ENCODE assay signal across 8 mouse cellular contexts in genomic region chr8:126566446-126567062, GRCm38 (mm10). TPM values are rescaled to one million over a fixed set of nuclear protein-coding genes. Genes with fewer than 3 reads are reported as not detected.
DNase-seq lines count a peak whose midpoint lies in the region; ATAC-seq and TF ChIP-seq lines count a peak whose summit lies in the region.

No protein-coding gene starts in this region.

- peak overlapping the region; percentile 20; the same call in 1 of the 2 replicates for H3K9ac ChIP-seq in forebrain, embryonic 16.5 days (replicated peaks; ENCODE audit: low read depth, low read length)
- peak overlapping the region; percentile 28; the same call in 1 of the 2 replicates for H3K9ac ChIP-seq in midbrain, embryonic 13.5 days (replicated peaks)

- no peak for TF ChIP-seq CTCF in E14TG2a.4 (conservative IDR thresholded peaks at IDR 0.05; ENCODE audit: low read length)

- H3K4me1 ChIP-seq in E14TG2a.4 (replicated peaks; ENCODE audit: low read depth, low read length), result peaks cover 45% of the 10 kb centered on the region
- H3K4me1 ChIP-seq in forebrain, embryonic 16.5 days (replicated peaks; ENCODE audit: control insufficient read depth, insufficient read depth, low read length), result peaks cover 21% of the 10 kb centered on the region
- peaks cover 44% of the 10 kb centered on the region for H3K4me1 ChIP-seq in midbrain, embryonic 13.5 days (replicated peaks)

- peak overlapping the region; percentile 26; the same call in 1 of the 2 replicates for H3K4me3 ChIP-seq in E14TG2a.4 (replicated peaks; ENCODE audit: low read length)
- no peak overlapping the region for H3K4me3 ChIP-seq in forebrain, embryonic 16.5 days (replicated peaks; ENCODE audit: low read length)
- H3K4me3 ChIP-seq in midbrain, embryonic 13.5 days (replicated peaks), result no peak overlapping the region

- peak overlapping the region; percentile 74 for H3K27ac ChIP-seq in forebrain, embryonic 16.5 days (ENCODE audit: low read length)
- peak overlapping the region; percentile 75 for H3K27ac ChIP-seq in midbrain, embryonic 13.5 days

- peak; percentile 76 for DNase-seq in ZHBTc4 (ENCODE audit: low read depth, low spot score)
- DNase-seq in heart, postnatal 36 days, result peak; percentile 59 to 81
- peak; percentile 75 for DNase-seq in layer of hippocampus, adult 9-11 months
- DNase-seq in c-Kit-positive CD71-positive TER-119-positive erythroid progenitor cells, embryonic 14.5 days (ENCODE audit: low spot score), result no peak

- WGBS in forebrain, embryonic 16.5 days, result 3% methylated on average over 14 of the region's 14 CpGs
- WGBS in midbrain, embryonic 13.5 days, result 4% methylated on average over 14 of the region's 14 CpGs

- intact Hi-C loops in heart, postnatal 36 days (cut with DNase I), result loop anchor here (5.0 kb wide), 3 partner anchors 39 to 351 kb away; no protein-coding TSS in a partner anchor

- peaks cover 3% of the 10 kb centered on the region for H3K27me3 ChIP-seq in E14TG2a.4 (ENCODE audit: insufficient read depth, low read length)
- H3K27me3 ChIP-seq in forebrain, embryonic 16.5 days (replicated peaks; ENCODE audit: control insufficient read depth, insufficient read depth, low read length), result no peaks in the 10 kb centered on the region
- H3K27me3 ChIP-seq in midbrain, embryonic 13.5 days, result no peaks in the 10 kb centered on the region

- peak overlapping the region; percentile 0; the same call in 1 of the 2 replicates for H3K4me2 ChIP-seq in forebrain, embryonic 16.5 days (ENCODE audit: low read length)
- 0 out of 2 replicates have a peak overlapping the region, but pooled peaks have one; percentile 15 for H3K4me2 ChIP-seq in midbrain, embryonic 13.5 days (replicated peaks)

- peak; percentile 91 for ATAC-seq in forebrain, embryonic 16.5 days
- peak; percentile 82 for ATAC-seq in midbrain, embryonic 13.5 days
- no peak for ATAC-seq in inflammation-experienced regulatory T-cells, adult 6 months

- no peaks in the 10 kb centered on the region for H3K36me3 ChIP-seq in E14TG2a.4 (ENCODE audit: insufficient read depth, low read length)
- no peaks in the 10 kb centered on the region for H3K36me3 ChIP-seq in forebrain, embryonic 16.5 days (ENCODE audit: control insufficient read depth, insufficient read depth)
- H3K36me3 ChIP-seq in midbrain, embryonic 13.5 days, result no peaks in the 10 kb centered on the region

- no peaks in the 10 kb centered on the region for H3K9me3 ChIP-seq in E14TG2a.4 (ENCODE audit: low read length)
- no peaks in the 10 kb centered on the region for H3K9me3 ChIP-seq in forebrain, embryonic 16.5 days (ENCODE audit: control insufficient read depth, low read length)
- H3K9me3 ChIP-seq in midbrain, embryonic 13.5 days, result no peaks in the 10 kb centered on the region

RNA-seq across cellular contexts. Expression of gene Irf2bp2, which starts 27.2 kb away (rescaled TPM):
- 10.1 and 10.7 TPM in 2 replicates for polyA plus RNA-seq in forebrain, embryonic 16.5 days (2015; fragmentation: Nextera tagmentation; extraction: Ambion mirVana)
- total RNA-seq in heart, postnatal 36 days (2021), result 10 to 100 TPM; 64.3 to 71.2 TPM
- polyA plus RNA-seq in midbrain, embryonic 13.5 days (2015; fragmentation: Nextera tagmentation; extraction: Ambion mirVana), result 8.3 and 9.2 TPM in 2 replicates
- 10 to 100 TPM; 16.7 to 25.3 (median 24.5) TPM for polyA plus RNA-seq in inflammation-experienced regulatory T-cells, adult 6 months (2017; shearing (Covaris generic))
